In genomic region chr2:156111358-156112079, GRCm38 (mm10) we compare ENCODE assay signal across 8 mouse cellular contexts. TPM values are rescaled to one million over a fixed set of nuclear protein-coding genes. Genes with fewer than 3 reads are reported as not detected.
A peak's percentile ranks its signal among the peaks of the same experiment; 100 is the strongest.
DNase-seq lines count a peak whose midpoint lies in the region; ATAC-seq and TF ChIP-seq lines count a peak whose summit lies in the region.

Gene Cpne1 (minus strand): TSS chr2:156111965.
Gene Rbm12 (minus strand): TSS chr2:156111978.

- H3K4me3 ChIP-seq in bone marrow macrophage, adult 2 months (ENCODE audit: insufficient read depth, low read length) = peak within 1 kb of the TSS; percentile 71
- H3K4me3 ChIP-seq in embryonic fibroblast, embryonic 13.5 days (ENCODE audit: insufficient read depth, low read length) = peak within 1 kb of the TSS; percentile 98
- peak within 1 kb of the TSS; percentile 97 for H3K4me3 ChIP-seq in heart, embryonic 10.5 days
- H3K4me3 ChIP-seq in kidney, embryonic 15.5 days (replicated peaks) = peak within 1 kb of the TSS; percentile 93

- H3K9me3 ChIP-seq in heart, embryonic 10.5 days = no peaks in the 10 kb centered on the region
- H3K9me3 ChIP-seq in kidney, embryonic 15.5 days (replicated peaks) = no peaks in the 10 kb centered on the region

- TF ChIP-seq POLR2A in bone marrow macrophage, adult 2 months (IDR thresholded peaks at IDR 0.05; ENCODE audit: borderline replicate concordance, low read depth, low read length) = no peak
- TF ChIP-seq POLR2A in embryonic fibroblast, embryonic 13.5 days (IDR thresholded peaks at IDR 0.05; ENCODE audit: low read depth, low read length) = peak; percentile 81

- peak; percentile 95 for ATAC-seq in kidney, embryonic 15.5 days (replicated peaks; ENCODE audit: low FRiP score)
- peak; percentile 90 for ATAC-seq in monocyte, adult 5-6 weeks (replicated peaks; ENCODE audit: insufficient number of reproducible peaks, low FRiP score, low TSS enrichment, poor library complexity, severe bottlenecking)

- no peaks in the 10 kb centered on the region for H3K27me3 ChIP-seq in heart, embryonic 10.5 days (ENCODE audit: insufficient read depth, poor library complexity, severe bottlenecking)
- H3K27me3 ChIP-seq in kidney, embryonic 15.5 days = no peaks in the 10 kb centered on the region

- DNase-seq in A20 (ENCODE audit: low read depth, low spot score) = peak; percentile 95
- DNase-seq in heart, embryonic 10.5 days (ENCODE audit: low spot score) = peak; percentile 96
- DNase-seq in liver = peak; percentile 91
- DNase-seq in spleen, postnatal 4 days (ENCODE audit: low spot score in 2 of 2) = peak; percentile 90 to 95

- peak within 1 kb of the TSS; percentile 71 for H3K27ac ChIP-seq in bone marrow macrophage, adult 2 months (ENCODE audit: insufficient read depth, low read depth, low read length)
- peak within 1 kb of the TSS; percentile 39 for H3K27ac ChIP-seq in embryonic fibroblast, embryonic 13.5 days (ENCODE audit: insufficient read depth, low read length)
- peak within 1 kb of the TSS; percentile 99 for H3K27ac ChIP-seq in heart, embryonic 10.5 days
- H3K27ac ChIP-seq in kidney, embryonic 15.5 days = peak within 1 kb of the TSS; percentile 93

- peak within 1 kb of the TSS; percentile 67 for H3K4me2 ChIP-seq in kidney, embryonic 15.5 days

- WGBS in heart, embryonic 10.5 days = under 1% methylated on average over 74 of the region's 74 CpGs
- under 1% methylated on average over 72 of the region's 74 CpGs for WGBS in kidney, embryonic 15.5 days

- H3K9ac ChIP-seq in kidney, embryonic 15.5 days = peak within 1 kb of the TSS; percentile 97

- H3K4me1 ChIP-seq in bone marrow macrophage, adult 2 months (ENCODE audit: control insufficient read depth, insufficient read depth, low read length) = peaks cover 10% of the 10 kb centered on the region
- H3K4me1 ChIP-seq in embryonic fibroblast, embryonic 13.5 days (ENCODE audit: control insufficient read depth, insufficient read depth, low read length) = no peaks in the 10 kb centered on the region; the same call in 1 of the 2 replicates
- H3K4me1 ChIP-seq in heart, embryonic 10.5 days = peaks cover 8% of the 10 kb centered on the region
- peaks cover 13% of the 10 kb centered on the region for H3K4me1 ChIP-seq in kidney, embryonic 15.5 days

- no peak for TF ChIP-seq CTCF in bone marrow macrophage, adult 2 months (IDR thresholded peaks at IDR 0.05; ENCODE audit: low read depth, low read length)
- TF ChIP-seq CTCF in embryonic fibroblast, embryonic 13.5 days (IDR thresholded peaks at IDR 0.05; ENCODE audit: borderline replicate concordance, insufficient read depth, low read length) = no peak

- no peaks in the 10 kb centered on the region for H3K36me3 ChIP-seq in heart, embryonic 10.5 days
- H3K36me3 ChIP-seq in kidney, embryonic 15.5 days = peaks cover 13% of the 10 kb centered on the region; the same call in 1 of the 2 replicates

RNA-seq across cellular contexts. Expression of gene Cpne1, which starts in this region (rescaled TPM):
- polyA plus RNA-seq in bone marrow macrophage, adult 2 months (2012; ENCODE audit: insufficient read depth, insufficient read length, missing spikeins) = 36.0 and 40.9 TPM in 2 replicates
- polyA plus RNA-seq in embryonic fibroblast, embryonic 13.5 days (2011; ENCODE audit: insufficient read length, low read depth, missing spikeins) = 59.3 and 67.9 TPM in 2 replicates
- 42.6 and 55.3 TPM in 2 replicates for polyA plus RNA-seq in heart, embryonic 10.5 days (2016; fragmentation: Nextera tagmentation; extraction: Ambion mirVana)
- polyA plus RNA-seq in kidney, embryonic 15.5 days (2015; fragmentation: Nextera tagmentation; extraction: Ambion mirVana) = 69.6 and 71.2 TPM in 2 replicates
- total RNA-seq in monocyte, adult 5-6 weeks (2017) = 33.8 to 71.0 TPM (median 55.8 TPM) in 3 replicates

RNA-seq across cellular contexts. Expression of gene Rbm12, which starts in this region (rescaled TPM):
- polyA plus RNA-seq in bone marrow macrophage, adult 2 months (2012; ENCODE audit: insufficient read depth, insufficient read length, missing spikeins) = 12.2 and 14.0 TPM in 2 replicates
- polyA plus RNA-seq in embryonic fibroblast, embryonic 13.5 days (2011; ENCODE audit: insufficient read length, low read depth, missing spikeins) = 24.8 and 27.4 TPM in 2 replicates
- 33.0 and 35.1 TPM in 2 replicates for polyA plus RNA-seq in heart, embryonic 10.5 days (2016; fragmentation: Nextera tagmentation; extraction: Ambion mirVana)
- polyA plus RNA-seq in kidney, embryonic 15.5 days (2015; fragmentation: Nextera tagmentation; extraction: Ambion mirVana) = 30.5 and 32.8 TPM in 2 replicates
- 11.0 to 22.7 TPM (median 13.0 TPM) in 3 replicates for total RNA-seq in monocyte, adult 5-6 weeks (2017)

Comparison
In these comparisons a context has a peak if more than half of its experiments do, and no peak if none do; other contexts are left out.
1. Peak in every context shown above with its lines: DNase-seq, ATAC-seq, H3K4me3 ChIP-seq and H3K27ac ChIP-seq.
2. H3K27ac ChIP-seq: peak in every context shown above with its lines; median percentile 99 in heart, embryonic 10.5 days; 93 in kidney, embryonic 15.5 days; 71 in bone marrow macrophage, adult 2 months; 39 in embryonic fibroblast, embryonic 13.5 days.